13 mouse cellular contexts compared by ENCODE assay signal in genomic region chr6:114473541-114473940, GRCm38 (mm10).
"Had no signal": no experiment of that assay in that cellular context is flagged by ENCODE, and none has a peak within 500 bp of the region (broad histone marks: within the 10 kb centered on the region; RNA-seq: fewer than 3 reads in every experiment).

No protein-coding gene starts in this region.

- H3K36me3 ChIP-seq: limb, embryonic 13.5 days; liver, embryonic 15.5 days had no signal

- H3K4me1 ChIP-seq: liver, embryonic 15.5 days had no signal

- H3K9me3 ChIP-seq: limb, embryonic 13.5 days; liver, embryonic 15.5 days had no signal

- DNase-seq: kidney, postnatal 36 days; layer of hippocampus, adult 9-11 months; layer of hippocampus, postnatal 36 days; left cerebral cortex, postnatal 4 days; lung, adult 2 months; lung, postnatal 36 days; thymus, postnatal 4 days had no signal

- H3K4me3 ChIP-seq: limb, embryonic 13.5 days; liver, embryonic 15.5 days had no signal

- H3K9ac ChIP-seq: limb, embryonic 13.5 days; liver, embryonic 15.5 days had no signal

- H3K4me2 ChIP-seq: limb, embryonic 13.5 days; liver, embryonic 11.5 days; liver, embryonic 15.5 days had no signal

- ATAC-seq: lung, postnatal 0 days had no signal

- H3K27ac ChIP-seq: kidney, postnatal 0 days; limb, embryonic 13.5 days; liver, embryonic 15.5 days; stomach, postnatal 0 days had no signal

- H3K27me3 ChIP-seq: limb, embryonic 13.5 days; liver, embryonic 15.5 days had no signal
